Mouse (Mus musculus) brain, embryonic 14.5 days (tissue): Measurements from ENCODE around the gene Dhx8.

Source experiments
- CTCF ChIP-seq: fragments of 200-500 bp; IDR thresholded peaks from 2 replicates; pipeline ENCODE4 v1.5.1; 2012; ENCODE audit warnings: inconsistent platforms, mild to moderate bottlenecking, moderate library complexity, borderline replicate concordance; ENCODE audit not compliant: insufficient read depth, insufficient read length; ENCODE audit errors: extremely low read depth
- POLR2A ChIP-seq: fragments of 200-500 bp; IDR thresholded peaks from 2 replicates; pipeline ENCODE4 v1.6.1; 2012; ENCODE audit warnings: mild to moderate bottlenecking, inconsistent platforms, borderline replicate concordance; ENCODE audit not compliant: poor library complexity, insufficient read depth, insufficient read length, severe bottlenecking; ENCODE audit errors: extremely low read depth

DNA sequence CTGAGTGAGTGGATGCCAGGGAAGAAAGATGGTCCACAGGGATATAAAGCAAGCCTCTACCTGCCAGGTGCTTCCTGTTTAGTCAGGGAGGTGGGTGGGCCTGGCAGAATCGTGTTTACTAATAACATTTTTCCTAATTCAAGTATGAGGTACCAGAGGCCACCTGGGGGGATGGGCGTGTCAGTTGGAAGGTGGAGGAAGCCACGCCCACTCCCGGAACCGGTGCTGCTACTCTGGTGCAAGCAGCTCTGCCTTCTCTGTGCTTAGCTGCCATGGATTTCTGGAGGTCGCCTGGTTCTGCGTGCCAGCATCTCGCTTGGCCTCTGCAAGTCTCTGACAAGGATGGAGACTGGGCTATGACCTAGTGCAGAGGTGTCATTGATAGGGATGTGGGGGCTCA lies 65.4 kb downstream of the Dhx8 start:
- TF ChIP-seq POLR2A: no peak
- TF ChIP-seq CTCF: no peak
